Mouse (Mus musculus): ENCODE data around the gene Ltb4r2.
A peak's percentile ranks its signal among the peaks of the same experiment; 100 is the strongest.

The Ltb4r2 gene

DNA sequence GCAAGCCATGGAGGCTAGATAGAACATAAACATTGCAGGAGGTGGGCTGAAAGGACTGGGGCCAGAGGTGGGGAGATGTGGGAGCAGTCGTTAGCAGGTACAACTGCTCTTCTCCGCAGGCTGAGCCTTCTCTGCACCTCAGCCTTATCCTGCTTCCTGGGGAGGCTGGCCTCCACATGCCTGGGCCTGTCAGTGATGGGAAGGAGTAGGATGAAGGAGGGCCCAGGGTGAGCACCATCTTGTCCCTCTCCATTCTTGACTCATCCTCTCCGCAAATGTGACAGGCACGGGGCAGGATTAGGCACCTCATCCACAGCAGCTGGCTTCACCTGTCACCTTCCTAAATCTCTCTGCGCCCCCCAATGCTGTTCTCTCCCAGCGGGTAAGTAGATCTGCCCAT, at the start of gene Ltb4r2:
Gene Ltb4r2, plus strand, starts transcription at position 266 of the 400 bp plus-strand sequence.
- DNase-seq, result no peak

DNA sequence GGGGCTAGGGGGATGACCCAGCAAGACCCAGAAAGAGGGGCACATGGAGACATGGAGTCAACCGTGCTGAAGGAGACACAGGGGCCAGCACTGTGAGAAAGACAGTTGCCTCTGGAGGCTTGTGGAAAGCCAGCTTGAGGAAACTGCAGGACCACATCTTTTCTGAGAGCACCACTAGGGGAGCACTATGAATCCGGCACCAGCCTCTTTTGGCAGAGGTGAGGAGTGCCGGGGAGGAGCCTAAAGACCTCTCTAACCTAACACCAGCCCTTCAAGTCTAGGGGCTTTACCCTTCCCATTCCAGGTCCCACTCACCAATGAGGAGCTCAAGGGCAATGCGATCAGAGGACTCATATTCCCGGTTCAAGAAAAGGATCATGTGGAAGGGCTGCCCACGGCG, 49.4 kb upstream of the Ltb4r2 start:
- DNase-seq, result peak in 1 of 2 experiments; percentile 34

DNA sequence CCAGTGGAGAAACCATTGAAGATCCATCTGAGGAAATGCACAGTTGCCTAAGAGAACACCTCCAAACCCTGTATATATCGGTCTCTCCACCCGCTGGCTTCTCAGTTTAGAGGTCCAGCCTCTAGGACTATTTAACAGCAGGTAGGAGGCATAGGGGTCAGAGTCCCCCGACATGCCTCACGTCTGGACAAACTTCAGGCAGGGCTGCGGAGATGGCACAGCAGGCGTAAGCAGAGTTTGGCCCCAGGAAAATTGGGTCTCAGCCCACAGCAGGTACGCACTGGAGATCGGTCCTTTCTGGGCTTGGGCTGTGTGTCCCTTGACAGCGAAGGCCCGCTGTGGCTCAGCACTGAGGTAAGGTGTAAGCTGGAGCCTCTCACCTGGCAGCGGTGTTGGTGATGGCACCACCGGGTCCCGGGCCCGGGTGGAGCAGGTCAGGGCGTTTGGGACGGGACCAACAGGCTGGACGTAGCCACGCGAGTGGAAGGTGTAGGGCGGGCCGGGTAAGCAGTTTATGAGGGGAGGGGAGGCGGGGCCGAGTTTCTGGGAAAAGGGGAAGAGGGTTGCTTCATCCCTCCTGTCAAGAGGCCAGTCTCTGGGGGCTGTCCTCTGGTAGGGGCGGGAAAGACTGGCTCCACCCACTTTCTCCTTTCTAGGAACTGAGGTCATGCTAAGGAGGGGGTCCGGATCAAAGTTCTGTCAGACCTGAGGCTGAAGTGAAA, 48.1 kb upstream of the Ltb4r2 start:
- peak; percentile 83 to 85 for DNase-seq

DNA sequence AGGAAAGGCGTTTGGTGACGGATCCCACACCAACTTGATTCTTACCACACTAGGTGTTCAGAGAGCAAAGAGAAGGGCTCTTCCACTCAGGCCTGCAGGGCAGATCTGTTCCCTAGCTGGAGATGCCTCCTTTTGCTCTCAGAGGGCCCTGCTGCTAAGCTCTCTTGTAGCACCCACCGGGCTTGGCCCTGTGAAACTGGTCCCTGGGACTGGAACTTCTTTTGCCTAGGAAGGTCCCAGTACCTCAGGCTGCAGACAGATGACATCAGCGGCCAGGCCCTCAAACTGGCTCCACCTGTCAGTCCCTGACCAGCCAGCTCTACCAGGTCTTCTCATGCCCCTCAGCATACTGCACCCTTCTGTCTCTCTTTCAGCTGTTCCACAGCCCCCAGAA, 47.5 kb upstream of the Ltb4r2 start, which contains the start of gene Tgm1:
Gene Tgm1, minus strand, starts transcription at position 198 of the 394 bp plus-strand sequence.
- no peak for DNase-seq

DNA sequence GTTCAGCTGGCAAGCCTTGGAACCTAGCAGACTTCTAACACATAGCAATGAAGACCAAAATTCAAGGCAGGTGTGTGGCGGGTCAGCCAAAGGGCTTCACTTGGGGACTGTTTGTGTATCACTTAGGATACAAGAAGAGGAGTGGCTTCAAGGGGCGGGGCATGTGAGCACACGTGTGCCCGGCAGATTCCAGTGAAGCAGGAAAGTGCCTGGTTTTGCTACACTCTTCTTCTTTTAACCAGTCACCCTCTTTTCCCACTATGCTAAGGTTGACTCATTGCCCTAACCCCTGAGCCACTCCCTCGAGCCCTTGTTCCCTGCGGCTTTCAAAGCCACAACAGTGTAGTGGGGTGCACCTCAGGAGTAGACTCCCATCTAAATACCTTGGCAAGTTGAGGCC, 46.3 kb upstream of the Ltb4r2 start:
- DNase-seq, result peak; percentile 46 to 69

DNA sequence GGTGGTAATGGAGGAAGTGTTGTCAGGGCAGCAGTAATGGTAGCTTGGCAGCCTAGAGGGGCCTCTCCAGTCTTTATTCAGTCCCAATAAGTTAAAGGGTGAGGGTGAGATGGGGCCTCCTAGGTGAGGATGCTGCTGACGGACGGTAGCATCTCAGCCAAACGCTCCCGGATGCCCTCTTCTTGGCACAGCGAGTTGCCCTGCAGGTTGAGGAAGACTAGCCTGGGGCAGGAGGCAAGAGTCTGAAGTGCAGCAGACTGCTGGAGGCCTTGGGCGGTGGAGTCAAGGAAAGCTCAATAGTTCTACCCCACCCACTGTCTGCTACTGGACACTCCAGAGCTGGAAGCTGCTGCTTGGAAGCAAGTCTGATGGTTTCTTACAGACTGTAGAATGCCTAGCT, 45.0 kb upstream of the Ltb4r2 start:
- DNase-seq, result peak; percentile 68 to 73

DNA sequence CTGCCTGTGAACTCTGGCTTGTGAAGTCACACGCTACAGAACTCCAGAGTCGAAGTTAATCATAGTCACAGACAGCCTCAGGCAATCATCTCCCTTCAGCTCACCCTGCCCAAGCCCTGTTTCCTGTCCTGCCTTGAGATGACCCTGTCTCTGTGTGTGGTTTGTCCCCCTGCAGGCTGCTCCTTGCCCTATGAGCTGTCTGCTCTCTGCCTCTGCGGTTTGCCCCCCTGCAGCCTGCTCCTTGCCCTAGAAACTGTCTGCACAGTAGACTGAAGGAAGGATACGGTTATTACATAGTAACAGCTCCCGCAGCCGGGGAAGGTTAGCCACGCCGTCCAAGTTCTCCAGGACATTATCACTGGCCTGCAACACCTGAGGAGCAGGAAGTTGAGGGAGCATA, 44.3 kb upstream of the Ltb4r2 start:
- peak; percentile 75 to 84 for DNase-seq

DNA sequence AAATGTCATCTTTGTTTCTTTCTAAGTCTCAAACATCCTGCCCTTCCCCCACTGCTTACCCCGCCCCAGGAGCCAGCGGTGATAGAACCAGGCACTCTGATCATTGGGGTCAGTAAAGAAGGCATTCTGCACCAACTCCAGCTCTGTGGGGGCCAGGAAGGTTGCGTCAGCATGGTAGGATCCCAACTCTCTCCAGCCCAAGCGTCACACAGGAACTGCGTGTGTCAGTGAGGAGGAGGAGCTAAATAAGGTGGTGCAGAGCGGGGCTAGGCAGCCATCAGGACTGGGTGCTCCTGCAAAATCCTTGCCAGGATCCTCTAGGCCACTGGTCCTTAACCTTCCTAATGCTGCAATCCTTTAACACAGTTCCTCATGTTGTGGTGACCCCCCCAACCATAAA, 41.5 kb upstream of the Ltb4r2 start:
- DNase-seq, result no peak

DNA sequence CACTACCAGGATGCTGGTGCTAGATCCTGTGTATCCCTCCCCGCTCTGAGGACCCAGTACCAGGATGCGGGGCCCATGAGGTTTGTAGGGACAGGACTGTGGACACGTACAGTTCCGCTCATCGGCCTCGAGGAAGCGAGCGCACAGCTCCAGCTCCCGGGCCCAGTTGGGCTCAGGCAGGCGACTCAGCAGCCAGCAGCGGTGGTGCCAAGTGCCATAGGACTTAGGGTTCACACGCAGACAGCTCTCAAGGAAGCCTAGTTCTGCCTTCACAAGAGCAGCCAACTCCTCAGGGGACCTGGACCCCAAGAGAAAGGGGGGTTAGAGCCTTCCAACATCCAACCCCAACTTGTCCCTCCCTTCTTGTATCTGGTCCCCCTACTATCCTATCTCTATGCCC, 40.6 kb upstream of the Ltb4r2 start:
- DNase-seq, result peak in 1 of 2 experiments; percentile 54

DNA sequence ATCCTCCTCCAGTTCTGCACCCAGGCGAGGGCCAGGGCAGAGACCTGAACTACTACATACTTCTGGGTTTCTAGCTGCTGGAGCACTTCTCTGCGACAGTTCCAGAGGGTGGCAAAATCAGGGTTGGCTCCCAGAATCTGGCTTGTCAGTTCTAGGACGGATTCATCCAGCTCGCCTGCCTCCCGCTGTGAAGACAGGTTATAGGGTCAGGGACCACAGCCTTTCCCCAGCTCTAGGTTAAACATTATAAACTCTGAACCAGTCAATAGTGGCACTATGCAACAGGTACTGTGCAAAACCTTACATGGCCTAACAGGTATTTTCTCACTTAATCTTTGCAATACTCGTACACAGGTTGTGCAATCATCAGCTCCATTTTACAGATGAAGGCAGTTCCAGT, 40.2 kb upstream of the Ltb4r2 start:
- DNase-seq, result peak; percentile 73 to 74

DNA sequence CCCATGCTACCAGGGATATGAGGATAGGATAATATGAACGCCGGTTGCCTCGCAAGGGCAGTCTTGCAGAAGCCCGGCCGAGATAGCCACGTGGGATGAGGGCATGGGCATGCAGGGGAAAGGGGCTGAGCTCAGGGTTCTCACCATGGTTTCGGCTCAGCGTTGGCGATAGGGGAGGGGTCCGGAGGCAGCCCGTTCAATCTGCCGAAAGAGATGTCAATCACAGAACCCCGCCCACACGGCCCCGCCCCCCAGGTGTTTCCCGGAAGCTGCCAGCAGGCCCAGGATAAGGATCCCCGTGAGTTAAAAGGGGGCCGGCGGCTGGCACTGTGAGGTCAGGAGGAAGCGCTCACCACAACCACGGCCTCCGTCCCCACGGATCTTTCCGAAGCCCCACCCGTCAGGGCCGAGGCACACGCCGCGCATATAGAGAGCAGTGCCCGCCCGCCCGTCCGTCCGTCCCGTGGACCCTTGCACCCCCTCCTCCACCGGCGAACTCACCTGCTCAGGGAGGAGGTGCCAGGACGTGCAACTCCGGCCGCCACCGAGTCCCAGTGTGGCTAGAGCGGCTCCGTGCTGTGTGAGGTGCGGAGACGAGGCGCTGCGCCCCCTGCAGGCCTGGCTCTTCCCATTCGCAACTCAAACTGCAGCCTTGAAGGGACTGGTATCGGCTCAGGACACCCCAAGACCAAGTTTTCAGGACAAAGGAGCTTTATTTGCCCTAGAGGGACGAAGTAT, 39.4 kb upstream of the Ltb4r2 start, which contains the start of gene Rabggta:
Gene Rabggta, minus strand, starts transcription at position 564 of the 738 bp plus-strand sequence.
- DNase-seq, result peak; percentile 96 to 98

DNA sequence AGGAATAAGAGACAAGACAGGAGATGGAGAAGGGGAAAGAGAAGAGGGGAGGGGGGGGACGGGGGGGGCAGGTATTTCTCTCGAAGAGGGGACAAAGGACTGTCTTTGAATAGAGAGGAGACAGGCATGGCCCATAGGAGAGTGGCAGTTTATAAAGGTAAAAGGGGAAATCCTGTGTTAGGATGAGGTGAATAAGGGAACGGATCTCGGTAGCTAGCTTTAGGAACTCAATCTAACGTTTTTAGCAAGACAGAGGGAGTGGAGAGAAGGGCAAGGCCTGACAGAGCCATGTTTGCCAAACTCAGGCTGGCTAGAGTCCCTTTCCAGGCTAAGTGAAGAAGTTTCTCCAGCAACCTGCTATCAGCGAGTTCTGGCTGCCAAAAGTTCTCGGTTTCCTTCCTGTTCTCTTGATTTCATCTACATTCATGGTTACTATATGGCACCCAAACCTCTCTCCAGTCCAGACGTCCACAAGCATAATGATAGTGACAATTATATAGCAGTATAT, 38.7 kb upstream of the Ltb4r2 start:
- no peak for DNase-seq

DNA sequence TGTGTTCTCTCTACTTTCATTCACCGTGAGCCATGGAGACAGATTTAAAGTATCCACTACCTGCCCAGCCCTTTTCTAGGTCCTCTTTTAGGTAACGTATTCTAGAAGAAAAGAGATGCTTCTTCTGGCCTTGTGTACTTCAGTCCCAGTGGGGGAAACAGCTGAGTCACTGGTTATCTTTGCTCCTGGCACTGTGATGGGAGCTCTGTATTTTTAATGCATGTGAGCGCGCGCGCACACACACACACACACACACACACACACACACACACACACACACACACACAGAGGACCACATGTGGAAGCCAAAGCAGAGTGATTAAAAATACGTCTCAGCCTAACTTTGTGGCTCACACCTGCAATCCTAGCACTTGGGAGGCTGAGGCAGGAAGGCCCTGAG, 37.8 kb upstream of the Ltb4r2 start:
- no peak for DNase-seq

DNA sequence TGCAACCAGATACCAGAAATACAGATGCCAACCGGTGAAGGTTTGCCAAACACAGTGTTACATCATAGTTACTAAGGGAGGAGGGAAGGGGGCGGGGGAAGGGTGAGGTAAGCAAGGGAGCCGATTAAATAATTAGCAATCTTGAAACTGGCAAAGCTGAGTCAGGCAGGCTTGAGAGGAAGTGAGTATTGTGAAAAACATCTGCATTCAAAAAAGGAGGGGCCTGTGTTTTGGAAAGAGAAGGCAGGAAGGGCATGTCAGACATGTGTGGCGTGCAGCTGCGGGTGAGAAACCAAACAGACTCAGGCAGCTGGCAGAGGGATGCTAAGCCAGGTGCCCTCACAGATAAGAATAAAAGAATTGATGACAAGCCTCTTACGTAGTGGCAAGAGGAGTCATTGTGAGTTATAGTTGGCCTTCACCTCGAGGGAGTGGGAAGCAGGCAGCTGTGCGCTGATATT, 36.8 kb upstream of the Ltb4r2 start:
- peak; percentile 68 to 73 for DNase-seq

DNA sequence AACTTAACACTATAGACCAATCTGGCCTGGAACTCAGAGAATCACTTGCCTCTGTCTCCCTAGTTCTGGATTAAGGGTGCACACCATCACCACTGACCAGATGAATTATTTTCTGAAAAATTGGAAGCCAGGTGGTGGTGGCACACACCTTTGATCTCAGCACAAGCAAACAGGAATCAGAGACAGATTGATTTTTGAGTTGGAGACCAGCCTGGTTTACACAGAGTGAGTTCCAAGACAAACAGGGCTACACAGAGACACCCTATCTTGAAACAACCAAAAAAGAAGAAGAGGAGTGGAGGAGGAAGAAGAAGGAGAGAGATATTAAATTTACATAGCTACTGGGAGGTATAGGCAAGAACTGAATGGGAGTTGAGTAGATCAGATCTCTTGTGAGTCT, 35.0 kb upstream of the Ltb4r2 start:
- DNase-seq, result no peak

DNA sequence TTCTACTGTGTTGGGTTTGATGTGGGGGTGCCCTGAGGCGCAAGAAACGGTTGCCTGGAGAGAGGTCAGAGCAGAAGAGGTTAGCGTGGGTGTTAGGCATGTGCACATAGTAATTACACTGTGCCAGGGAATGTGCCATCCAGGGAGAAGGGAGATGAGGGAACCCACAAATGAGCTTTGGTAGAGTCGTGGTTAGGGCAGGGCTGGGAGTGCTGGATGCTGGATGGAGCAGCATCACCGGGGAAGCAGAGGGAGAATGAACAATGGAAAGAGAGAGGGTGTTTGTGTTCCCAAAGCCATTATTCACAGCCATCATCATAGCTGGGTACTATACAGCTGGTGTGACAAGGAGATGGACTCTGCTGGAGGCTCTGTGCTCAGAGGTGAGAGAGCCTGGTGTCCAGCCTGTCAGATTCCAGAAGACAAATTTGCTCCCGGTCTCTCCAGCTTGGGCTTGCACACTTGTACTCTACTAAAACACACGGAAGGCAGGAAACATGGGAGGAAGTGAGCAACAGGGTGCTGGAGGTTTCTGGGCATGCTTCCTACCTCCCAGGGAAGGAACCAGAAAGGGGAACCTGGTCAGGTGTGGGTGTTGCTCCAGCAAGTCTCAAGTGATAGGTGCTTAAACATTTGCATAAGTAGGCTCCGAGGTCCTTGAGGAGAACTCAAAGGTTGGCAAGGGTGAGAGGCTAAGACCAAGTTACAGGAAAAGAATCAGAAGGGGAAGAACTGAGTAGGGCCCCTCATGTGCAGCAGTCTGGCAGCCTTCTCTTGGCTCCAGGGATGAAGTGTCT, 33.1 kb upstream of the Ltb4r2 start:
- DNase-seq, result no peak

DNA sequence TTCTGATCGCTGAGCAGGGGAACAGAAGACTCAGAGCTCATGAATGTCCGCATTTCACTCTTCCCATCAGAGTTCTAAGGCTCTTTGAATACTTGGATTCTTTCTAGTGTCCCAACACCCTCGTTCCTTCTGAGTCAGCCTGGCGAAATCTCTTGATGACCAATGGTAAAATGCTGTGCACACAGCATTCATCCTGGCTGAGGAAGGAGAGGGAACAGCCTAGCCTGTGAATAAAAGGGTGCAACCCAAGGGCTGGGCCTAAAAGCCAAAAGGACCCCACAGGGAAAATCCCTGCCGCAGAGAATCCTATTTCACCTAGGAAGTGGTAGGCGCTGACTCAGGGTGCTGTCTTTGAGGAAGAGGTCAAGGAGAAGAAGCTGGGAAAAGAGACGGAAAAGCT, 31.1 kb upstream of the Ltb4r2 start:
- no peak for DNase-seq

DNA sequence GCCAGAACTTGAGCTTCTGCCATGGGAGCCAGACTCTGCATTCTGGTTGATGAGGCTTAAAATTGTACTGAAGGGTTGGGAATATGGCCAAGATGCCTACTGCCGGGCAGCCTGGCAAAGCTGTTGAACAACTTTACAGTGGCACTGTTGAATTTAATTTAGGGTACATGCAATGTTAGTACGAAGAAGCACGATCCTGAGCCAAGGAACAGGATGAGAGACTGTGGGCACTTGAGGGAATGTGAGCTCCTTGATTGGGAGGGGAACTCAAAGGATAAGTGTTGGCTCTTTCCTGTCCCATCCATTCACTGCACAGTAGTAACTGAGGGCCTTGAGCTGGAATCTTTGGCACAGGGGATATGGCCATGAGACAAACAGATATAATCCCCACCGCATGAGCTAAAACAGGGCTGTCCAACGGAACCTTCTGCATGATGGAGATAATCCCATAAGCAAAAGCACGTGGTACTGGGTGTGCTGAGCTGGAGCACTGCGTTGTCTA, 30.6 kb upstream of the Ltb4r2 start:
- DNase-seq, result no peak

DNA sequence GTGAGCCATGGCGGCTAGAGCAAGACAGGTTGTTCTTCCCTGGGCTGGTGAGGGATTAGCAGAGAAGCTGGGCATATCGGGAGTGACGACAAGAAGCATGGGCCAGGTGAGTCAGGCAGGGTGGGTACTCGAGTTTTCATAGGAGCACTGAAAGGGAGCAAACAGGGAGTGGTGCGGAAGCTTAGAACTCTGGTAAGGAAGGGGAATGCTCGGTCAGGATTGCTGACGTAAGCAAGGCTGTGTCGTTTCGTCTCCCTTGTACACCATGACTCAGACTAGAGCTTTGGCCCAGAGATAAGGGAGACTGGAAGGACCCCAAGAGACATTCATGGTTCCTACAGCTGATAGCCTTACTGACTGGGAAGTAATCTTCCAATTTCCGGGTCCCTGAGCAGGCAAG, 27.3 kb upstream of the Ltb4r2 start:
- no peak for DNase-seq

DNA sequence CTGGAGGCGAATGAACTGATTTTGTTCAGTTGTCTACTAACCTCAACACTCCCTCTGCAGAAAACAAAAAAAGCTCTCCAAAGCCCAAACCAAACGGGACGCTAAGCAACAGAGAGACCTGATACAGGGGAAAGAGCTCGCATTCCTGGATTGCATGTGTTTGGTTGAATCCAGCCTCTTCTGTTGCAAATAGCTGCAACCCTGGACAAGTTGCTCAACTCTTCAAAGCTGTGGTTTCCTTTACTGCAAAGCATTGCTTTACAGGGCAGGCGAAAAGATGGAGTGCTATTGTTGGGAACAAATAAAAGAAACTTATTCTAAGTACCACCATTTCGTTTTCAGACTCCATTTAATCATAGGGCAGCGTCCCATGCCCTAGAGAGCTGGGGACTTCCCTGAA, 26.4 kb upstream of the Ltb4r2 start:
- DNase-seq, result no peak

DNA sequence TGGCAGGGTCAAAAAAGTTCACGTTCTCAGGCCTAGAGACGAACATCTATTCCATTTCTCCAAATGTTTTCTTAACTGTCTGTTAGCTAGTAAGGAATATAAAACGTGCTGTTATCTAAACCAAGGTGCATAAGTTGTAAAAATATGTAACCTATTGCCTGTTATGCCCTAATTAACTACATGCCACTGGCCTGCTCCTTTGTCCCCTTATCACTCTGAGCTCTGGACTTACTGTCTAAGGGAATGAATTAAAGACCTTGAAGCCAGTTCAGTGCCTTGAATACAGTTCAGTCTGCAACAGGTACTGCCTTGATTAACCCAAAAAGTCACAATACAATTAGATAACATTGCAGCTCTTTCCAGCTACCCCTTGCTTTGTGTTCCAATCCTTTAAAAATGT, 25.9 kb upstream of the Ltb4r2 start:
- no peak for DNase-seq

DNA sequence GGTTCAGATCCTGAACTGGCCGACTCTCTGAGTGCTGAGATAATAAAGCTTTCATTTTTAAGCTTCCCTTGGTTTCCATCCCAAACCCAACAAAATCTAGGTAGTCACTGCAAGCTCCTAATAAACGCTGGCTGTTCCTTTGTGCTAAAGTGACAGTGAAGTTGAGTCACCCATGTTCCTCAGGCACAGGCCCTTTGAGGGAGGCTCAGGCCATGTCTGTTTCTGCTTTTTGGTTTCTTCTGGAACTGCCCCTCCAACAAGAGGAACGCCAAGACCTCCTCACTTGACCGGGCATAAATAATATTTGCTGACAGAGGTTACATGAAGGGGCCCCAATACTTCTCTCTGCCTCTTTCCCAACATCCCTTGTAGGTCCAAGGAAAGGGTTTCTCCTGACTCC, 25.5 kb upstream of the Ltb4r2 start:
- DNase-seq, result no peak

All from kidney, postnatal 36 days (tissue).